Mouse (Mus musculus) kidney, adult 18-20 months (tissue): ENCODE data around the gene Arap1.

Experiments used
- DNase-seq: peaks from one replicate; pipeline ENCODE4 v3.0.0; 2021

Gene Arap1

DNA sequence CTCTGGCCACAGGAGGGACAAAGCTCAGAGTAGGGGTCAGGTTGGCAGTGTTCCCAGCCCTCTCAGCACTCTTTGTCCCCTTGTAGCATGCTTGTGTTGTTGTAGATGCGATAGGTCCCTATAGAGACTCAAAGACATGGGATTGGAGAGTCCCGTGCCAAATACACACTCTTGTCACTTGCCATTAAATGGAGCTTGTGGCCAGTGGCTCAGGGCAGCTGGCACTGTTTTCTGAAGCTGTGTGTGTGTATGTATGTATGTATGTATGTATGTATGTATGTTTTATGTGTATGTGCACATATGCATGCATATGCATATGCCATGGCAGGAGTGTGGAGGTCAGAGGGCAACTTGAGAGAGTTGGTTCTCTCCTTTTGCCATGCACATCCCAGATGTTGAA is 20.1 kb upstream of the Arap1 start:
- DNase-seq, result no peak

DNA sequence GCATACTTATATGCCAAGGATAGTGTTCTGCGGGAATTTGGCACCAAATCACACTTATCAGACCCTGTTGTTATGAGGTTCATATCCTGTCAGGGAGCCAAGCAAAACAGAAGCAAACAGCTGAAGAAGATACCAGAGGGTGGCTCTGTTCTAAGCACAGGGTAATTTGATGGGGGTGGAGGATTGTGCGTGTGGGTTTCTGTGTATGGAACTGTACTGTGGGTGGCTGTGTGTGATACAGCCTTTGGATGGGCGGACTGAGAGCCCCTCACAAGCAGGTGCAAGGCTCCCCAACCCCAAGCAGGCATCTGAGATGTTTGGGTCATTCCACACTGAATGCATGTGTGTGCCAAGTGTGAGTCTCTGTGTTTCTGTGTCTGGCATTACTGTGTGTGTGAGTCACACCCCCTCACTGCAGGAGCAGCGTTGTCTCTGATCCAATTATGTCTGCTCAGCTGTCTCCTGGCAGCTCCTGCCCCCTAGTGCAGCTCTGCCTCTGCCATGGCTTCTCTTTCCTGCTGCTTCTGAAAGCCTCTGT is 19.2 kb upstream of the Arap1 start:
- no peak for DNase-seq

DNA sequence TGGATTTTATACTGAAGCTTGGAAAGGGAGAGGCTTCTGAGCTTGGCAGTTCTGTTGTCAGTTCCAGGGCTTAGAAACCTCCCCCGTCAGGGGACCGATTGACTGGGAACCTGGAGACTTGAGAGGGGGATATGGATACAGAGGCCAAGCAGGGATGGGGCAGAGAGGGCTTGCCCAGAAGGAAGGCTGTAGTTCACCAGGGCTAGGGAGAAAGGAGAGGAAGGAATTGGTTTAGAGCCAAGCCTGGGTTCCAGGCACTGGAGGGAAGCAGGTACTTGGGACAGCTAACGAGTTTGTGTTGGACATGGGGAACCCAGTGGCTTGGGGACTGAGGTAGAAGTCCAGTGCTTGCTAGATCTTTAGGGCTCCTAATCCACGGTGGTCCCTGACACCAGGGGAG is 18.3 kb upstream of the Arap1 start:
- DNase-seq, result no peak

DNA sequence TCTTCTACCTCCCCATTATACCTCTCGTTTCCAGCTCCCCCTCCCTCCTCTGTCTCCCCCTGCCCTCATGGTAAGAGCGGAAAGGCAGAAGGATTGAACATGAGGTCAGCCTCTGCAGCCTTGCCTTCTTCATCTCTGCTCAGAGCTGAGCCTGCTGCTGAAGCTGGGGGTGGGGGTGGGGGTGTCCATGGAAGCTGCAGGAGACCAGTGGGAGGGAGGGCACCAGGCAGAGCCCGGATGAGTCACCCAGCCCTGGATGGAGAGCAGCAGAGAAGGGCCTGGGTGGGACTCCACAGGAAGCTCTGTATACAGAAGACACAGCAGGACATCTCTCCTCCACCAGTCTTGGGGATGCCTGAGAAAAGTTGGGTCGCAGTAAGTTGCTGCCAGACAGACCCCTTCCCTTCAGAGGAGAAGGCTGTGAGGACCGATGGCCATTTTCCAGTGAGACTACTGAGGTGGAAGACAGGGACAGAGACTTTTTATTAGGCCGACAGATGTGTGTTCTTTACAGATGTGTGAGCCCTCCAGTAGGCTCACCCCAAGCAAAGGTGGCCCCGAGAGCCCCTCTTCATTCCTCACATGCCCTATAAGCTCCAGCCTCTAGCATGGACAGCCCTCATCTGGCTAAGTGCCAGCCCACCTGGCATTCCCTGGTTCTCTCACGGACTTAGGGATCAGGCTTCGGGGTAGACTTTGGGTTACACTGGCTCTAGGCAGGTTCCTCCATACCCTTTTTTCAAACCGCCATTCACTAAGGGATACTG is 17.6 kb upstream of the Arap1 start:
- no peak for DNase-seq

DNA sequence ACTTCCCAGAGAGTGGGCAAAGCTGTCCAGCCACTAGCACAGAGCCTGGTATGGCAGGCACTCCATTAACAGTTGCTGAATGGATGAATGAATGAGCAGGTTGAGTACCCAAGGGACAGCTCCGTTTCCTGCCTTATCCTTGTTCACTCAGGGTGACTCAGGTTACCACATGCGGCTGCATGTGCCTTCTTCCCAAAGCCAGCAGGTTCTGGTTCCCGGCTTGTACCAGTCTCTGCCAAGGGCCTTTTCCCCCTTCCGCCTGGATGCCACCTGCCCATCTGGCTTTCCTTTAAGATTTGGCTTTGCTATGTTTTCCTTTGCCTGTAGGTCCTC is 17.1 kb upstream of the Arap1 start:
- no peak for DNase-seq

DNA sequence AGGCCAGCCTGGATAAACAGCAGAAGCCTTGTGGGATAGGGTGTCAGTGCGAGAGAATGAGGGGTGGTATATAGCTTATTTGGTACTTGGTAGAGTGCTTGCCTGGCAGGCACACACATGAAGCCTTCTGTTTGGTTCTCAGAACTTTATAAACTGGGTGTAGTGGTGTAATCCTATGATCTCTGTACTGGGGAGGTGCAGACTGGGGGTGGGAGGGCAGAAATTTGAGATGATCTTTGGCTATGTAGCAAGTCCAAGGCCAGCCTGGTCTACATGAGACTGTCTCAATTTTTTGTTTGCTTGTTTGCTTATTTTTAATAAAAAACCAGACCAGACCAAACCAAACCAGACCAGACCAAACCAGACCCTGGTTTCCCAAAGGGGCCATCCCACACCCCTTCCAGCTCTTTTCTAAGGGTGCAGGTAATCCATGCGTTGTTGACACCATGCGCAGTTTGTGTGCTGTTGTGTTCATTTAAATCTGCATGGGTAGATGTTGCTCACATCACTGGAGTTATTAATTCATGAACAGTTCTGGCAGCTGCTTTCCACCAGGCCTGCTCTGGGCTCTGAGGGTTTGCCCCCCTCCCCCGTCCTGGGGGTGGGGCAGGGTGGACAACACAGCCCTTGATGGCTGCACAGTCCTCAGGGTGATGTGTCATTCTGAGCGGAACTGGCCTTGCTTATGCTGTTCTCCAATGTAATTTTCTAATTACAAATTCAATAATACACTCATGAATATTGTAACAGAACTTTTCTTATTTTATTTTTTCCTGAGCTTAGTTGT is 15.6 kb upstream of the Arap1 start:
- DNase-seq, result no peak

DNA sequence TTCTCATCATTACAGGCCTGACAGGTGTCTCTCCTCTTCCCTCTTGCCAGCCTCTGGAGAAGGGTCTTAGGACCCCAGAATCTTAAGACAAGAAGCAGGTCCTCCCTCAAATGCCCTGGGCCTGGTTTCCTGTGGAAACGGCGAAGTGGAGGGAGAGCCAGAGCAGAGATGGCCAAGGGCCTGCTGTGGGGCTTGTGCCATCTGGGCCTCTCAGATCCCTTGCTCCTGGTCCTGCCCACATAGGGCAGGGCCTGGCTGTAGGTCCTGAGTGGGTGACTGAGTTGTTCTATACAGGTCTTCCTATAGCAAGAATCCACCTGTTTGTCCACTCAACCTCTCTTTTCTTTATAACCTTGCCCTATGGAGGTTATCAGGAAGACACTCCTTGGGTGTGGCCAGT is 12.6 kb upstream of the Arap1 start:
- no peak for DNase-seq

DNA sequence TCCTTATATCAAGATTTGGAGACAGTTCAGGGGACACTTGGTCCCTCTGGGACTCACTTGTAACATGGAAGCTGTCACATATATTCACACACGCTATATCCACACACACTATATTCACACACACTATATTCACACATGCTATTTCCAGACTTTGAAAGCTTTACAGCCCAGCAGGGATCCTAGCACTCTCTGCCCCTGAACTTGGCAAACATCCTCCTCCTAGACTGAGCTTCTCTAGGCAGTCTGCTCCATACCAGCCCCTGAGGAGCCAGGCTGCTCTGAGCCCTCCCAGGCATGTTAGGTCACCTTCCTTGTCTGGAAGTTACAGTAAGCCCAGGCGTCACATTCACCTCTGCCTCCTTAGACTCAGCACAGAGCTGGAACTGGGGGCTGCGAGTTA is 11.2 kb upstream of the Arap1 start:
- DNase-seq, result no peak

DNA sequence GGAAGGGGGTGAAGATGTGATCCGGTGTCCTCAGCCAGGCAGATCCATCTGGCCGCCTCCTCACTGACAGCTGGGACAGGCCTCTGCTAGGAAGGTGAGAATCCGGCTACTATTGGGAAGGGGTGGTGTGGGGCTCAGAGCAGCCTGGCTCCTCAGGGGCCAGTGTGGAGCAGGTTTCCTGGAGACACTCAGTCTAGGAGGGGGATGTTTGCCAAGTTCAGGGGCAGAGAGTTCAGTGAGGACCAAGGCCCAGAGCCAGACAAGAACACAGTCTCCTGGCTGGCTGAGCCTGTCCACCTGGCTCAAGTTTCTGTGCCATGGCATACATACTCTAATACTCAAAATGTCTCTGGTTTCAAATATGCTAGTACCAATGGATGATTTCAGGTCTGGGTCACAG is 10.5 kb upstream of the Arap1 start:
- DNase-seq, result no peak

DNA sequence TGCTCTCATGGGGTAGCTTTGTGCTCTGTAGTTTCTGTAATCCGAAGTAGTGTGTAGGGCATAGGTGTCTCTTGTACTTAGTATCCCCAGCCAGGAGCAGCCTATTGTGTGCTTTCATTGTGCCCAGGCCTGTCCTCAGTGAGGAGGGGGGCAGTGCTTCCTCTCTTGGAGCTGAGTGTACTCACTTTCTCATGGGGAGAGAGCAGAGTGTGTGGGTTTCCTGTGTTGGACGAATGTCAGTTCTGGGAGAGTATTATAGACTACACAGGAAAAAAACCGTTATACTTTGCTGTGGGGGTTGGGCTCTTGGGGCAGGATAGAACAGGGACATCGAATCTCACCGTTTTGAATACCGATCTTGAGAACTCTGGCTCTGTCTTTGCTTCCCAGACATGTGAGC is 6.5 kb upstream of the Arap1 start:
- no peak for DNase-seq

DNA sequence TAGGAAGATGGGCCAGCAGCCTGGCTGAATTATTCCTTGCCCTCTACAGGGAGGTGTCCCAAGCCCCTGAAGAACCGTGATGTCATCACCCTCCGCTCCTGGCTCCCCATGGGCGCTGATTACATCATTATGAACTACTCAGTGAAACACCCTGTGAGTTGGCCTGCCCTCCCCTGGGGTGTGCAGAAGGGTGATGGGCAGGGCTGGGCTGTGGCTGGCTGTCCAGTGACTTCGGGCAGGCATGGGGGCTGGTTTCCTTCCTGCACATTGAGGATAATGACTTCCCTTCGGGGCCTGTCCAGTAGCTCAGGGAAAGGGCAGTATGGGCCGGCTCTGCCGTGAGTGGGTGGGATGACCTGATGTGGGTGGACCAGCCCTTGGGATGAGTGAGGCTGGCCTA is 4.7 kb upstream of the Arap1 start:
- DNase-seq, result no peak

DNA sequence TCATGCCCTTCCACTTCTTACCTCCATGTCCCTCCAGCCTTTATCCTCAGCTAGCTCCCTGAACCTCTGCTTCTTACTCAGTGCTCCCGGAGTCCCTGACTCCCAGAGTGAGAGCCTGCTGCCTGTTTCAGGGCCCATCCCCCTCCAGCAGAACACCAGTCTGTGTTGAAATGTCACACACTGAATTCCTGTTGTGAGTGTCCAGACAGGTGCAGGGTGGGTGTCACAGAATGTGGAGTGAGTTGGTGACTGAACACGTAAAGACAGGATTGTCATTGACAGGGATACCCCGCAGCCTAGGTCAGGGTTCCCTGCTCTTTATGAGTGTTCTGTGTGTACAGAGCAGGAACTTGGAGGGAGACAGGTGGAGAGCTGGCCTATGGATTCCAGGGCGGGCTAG is 3.0 kb upstream of the Arap1 start:
- no peak for DNase-seq

DNA sequence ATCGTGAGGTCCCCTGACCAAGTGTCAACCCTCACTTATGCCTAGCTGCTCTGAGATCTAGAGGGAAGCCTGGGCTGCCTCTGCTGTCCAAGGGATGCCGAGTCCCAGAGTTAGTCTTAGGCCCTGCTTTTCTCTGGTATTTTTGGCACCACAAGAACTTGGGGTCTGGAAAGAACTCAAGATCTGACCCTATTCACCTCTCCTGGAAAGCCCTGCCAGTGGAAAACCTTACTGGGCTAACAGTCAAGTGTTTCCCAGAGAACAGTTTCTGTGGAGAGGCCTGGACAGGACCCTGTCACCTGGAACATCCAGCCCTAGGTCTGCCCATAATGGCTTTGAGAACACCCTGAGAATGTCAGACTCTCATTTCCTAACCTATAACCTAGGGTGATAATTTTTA is 876 bp upstream of the Arap1 start:
- DNase-seq, result no peak

DNA sequence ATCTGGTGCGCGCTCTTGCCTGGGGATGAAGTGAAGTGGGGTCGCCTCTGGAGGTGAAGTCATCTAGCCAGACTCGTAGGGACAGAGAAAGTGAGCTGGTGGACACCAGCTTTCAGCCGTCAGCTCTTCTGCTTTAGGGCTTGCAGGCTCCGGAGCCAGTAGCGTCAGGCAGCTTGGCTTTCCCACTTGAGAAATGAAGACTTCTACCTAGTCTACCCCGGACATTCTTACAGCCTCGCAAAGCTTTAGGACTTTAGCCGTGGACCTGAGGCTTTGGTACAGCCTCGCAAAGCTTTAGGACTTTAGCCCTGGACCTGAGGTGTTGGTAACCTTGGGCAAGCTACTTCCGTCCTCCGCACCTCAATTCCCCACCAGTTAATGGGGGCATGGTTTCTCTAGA is 445 bp downstream of the Arap1 start:
- DNase-seq, result no peak

DNA sequence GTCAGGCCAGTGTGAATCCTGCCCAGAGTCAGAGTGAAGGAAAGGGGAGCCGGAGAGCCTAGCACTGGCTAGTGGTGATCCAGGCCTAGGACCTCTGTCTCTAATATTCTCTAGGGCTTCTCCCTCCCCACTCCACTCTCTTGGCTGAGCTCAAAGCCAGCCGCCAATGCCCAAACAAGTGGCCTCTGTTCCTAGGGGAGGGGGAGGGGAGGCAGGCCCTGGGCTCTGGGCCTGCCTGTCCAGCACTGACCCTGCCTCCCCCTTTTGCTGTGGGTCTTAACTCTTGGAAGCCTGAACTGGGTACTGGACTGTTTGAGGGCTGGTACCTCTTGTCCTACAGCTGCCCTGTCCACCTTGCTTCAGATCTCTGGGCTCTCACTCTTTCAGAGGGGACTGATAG is 2.0 kb downstream of the Arap1 start:
- no peak for DNase-seq

DNA sequence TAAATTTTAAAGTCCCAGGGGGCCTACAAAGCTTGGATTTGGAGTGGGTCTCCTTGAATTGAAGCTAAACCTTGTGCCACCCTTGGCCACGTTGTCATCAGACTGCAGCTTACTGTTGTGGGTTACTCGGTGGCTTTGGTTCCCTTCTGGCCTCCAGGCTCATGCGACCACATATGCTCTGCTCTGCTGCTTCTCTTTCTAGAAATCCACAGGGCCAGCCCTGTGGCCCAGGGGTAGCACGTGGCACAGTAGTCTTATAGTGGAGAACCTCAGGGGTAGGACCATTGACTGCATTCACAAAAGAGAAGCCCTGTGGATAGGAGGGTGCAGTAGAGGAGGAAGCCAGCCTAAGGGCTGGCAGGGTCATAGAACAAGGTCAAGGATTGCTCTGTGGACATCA is 4.5 kb downstream of the Arap1 start:
- no peak for DNase-seq

DNA sequence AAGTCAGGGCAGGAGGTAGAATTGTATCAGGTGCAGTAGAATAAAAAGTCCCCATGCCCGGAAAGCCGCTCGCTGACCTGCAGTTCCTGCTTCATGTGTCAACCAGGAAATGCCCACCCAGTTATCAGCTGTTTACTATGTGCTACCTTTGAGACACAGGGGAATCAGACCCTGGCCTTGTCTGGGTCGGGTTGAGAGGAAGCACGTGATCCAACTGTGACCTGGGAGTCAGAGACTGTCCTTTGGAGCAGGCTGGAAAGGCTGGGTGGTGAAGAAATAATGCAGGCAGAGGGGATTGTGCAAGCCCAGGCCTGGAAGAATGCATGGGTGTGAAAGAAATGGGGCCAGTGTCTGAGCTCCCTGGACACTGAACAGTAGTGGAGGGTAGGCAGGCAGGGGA is 6.6 kb downstream of the Arap1 start:
- DNase-seq, result peak; percentile 38

DNA sequence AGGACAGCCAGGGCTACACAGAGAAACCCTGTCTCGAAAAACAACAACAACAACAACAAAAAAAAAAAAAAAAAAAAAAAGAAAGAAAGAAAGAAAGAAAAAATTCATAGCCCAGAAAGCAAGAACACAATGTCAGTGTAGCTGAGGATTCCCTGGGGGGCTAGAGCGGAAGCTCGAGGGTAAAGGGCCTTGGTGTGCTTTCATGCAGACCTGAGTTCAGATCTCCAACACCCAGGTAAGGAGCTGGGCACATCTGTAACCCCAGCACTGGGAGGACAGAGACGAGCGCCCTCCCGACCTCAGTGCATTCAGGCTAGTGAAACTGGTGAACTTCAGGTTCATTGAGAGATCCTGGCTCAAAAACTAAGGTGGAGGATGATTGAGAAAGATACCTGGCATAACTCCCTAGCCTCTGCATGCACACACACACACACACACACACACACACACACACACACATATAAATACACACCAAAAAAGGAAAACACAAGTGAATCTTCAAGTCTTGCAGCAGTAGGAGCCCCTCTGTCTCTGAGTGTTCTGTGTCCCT is 7.8 kb downstream of the Arap1 start:
- DNase-seq, result no peak

DNA sequence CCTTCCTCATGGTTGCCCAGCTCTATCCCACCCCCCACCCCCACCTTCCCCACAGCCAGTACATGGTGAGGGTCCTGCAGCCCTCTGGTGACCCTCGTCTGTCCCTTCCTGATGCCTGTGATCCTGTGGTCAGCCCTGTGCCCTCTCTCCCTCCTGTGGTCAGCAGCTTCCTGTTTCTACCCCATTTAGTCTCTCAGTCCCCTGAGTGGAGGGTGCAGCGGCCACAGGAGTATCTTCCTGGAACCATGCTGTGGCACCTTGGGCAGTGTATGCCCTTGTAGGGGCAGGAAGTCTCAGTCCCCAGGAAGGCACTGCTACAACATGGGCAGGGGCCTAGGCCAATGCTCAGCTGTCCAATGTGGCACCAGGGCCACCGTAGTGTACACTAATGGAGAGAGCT is 9.0 kb downstream of the Arap1 start:
- no peak for DNase-seq

DNA sequence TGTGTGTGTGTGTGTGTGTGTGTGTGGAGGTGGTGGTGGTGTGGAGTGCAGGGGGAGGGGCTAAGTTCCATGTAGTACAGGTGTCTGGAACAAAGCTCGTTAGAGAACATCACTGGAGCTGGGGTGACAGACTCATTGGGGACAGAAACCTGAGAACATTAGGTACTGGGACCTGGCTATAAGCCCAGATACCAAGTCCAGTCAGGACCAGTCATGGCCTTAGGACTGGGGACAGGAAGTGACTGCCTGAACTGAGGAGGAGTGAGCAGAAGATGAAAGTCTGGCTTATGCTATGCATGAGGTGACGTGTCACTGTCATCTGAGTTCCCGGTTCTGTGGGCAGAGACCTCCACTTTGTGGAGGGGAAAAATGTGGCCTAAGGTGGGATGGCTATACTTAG is 12.5 kb downstream of the Arap1 start:
- peak; percentile 46 for DNase-seq

DNA sequence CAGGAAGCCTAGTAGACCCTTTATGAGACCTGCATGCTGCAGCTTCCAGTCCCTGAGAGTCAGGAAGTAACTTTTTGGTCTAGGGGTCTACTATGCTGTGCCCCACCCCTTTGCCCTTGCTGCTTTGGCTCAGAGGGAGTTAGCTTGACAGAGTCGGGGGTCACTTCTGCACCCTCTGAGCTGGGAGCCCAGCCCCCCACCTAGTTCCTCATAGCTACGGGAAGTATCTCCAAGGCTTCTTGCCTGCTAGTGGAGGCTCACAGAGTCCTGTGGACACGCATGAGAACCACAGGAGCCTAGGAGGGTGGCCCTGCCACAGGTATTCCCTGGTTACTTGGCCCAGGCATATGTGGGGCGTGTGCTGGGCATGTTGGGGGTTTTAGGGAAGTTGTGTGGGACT is 13.2 kb downstream of the Arap1 start:
- no peak for DNase-seq

DNA sequence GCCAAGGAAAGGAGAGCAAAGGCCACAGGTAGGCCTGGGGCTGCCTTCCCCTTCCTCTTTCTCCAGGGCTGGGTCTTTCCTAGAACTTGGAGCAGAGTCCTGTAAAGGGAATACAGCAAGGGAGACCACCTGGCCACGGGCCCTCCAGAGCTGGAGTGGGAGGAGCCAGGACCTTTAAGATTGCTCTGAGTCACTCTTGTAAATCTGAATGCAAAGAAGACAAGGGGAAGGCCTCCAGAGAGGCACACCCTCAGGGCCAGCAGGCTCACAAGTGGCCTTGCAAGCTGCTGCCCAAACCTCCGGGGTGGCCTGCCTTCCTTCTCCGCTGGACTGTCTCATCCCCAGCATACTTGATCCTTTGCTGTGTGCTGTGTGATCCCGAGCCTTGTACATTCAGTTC is 13.9 kb downstream of the Arap1 start:
- no peak for DNase-seq

DNA sequence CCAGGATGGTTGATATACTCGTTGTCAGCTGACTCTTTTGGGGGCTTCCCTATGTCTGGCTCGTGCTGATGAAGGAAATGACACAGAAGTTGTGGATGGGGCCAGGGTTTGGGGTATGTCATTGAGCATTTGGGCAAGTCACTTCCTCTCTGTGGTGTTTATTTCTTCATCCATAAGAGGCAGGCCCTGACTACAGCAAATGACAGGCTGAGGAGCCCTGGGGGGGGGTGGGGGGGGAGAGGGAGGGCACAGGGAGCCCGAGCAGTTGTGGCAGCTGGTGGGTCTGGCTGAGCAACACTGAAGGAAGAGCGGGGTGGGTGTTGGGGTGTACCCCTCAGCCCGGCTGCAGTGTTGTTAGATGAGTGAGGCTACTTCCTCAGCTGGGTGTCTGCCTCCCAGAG is 14.9 kb downstream of the Arap1 start:
- no peak for DNase-seq

DNA sequence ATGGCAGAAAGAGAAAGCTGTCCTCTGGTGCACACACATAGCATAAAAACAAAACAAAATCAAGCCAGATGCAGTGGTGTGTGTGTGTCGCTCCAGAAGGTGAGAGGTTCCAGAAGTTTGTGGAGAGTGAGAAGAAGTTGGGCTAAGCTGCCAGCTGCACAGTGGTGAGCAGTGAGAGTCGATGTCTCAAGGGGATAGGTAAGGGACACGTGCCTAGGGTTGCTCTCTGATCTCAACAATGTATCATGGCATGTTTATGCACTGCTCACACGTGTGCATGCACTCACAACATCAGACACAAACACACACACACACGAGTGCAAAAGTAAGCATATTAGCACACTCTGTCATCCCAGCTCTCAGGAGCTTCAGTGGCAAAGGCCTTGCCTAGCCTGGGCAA is 16.0 kb downstream of the Arap1 start:
- DNase-seq, result no peak
